Mouse (Mus musculus): ENCODE data around the gene Bmp6.
A peak's percentile ranks its signal among the peaks of the same experiment; 100 is the strongest.

Bmp6 gene

DNA sequence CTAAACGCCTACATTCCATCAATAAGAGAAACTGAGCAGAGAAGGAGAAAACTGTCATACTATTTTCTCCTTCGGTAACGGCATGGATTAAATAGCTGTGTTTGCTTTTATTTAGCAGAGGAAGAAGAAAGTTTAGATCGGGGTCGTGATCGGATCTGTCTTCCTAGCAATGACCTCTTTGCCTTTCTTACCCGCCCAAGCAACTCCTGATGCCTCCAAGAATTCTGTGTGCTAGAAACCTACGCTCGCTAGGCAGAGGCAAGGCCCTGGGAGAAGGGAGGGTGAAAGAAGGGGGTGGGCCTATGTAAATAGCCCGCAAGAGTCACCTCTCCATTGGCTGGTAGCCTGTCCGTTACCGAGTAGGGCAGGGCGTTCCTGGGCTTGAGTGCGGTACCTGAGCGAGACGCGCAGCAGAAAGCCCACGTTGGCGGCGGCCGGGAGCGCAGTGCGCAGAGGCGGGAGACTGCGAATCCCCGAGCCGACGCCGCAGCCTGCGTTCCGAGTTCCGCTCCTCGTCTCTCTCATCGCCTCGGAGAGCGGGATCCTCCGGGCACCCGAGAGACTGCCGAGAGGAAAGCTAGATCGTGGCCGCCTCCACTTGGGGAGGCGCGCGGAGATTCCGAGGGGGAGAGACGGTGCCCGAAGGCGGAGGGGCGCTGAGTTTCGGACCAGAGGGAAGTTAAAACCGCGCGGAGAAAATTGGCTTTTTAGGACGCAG lies at the start of gene Bmp6:
Gene Bmp6 (plus strand): TSS at position 395 of the 718 bp plus-strand sequence.
- peak; percentile 90 for DNase-seq

- DNase-seq: peak; percentile 11
Observed at GRCm38 (mm10) chr13:38296166-38296565, 48.7 kb upstream of the Bmp6 start.

GRCm38 (mm10) chr13:38296601-38297000 lies 48.3 kb upstream of the Bmp6 start:
- DNase-seq: no peak

DNA sequence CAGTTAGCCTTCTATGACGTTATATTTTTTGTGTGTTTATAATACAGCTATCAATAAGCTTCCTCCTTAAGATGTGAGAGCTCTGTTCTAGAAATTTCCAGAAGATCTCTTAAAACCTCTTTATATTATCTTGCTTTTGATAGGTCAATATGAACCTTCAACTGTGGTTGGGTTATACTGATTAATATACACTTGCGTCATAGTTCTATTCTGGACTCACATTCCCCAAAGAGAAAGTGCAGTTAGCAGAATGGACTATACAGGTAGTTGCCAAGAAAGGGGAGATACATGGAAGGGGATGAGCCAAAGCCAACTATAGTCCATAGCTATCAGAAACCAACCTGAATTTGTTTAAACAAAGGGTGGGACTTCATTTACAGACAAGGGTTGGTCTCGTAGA lies 33.8 kb upstream of the Bmp6 start:
- no peak for DNase-seq

DNA sequence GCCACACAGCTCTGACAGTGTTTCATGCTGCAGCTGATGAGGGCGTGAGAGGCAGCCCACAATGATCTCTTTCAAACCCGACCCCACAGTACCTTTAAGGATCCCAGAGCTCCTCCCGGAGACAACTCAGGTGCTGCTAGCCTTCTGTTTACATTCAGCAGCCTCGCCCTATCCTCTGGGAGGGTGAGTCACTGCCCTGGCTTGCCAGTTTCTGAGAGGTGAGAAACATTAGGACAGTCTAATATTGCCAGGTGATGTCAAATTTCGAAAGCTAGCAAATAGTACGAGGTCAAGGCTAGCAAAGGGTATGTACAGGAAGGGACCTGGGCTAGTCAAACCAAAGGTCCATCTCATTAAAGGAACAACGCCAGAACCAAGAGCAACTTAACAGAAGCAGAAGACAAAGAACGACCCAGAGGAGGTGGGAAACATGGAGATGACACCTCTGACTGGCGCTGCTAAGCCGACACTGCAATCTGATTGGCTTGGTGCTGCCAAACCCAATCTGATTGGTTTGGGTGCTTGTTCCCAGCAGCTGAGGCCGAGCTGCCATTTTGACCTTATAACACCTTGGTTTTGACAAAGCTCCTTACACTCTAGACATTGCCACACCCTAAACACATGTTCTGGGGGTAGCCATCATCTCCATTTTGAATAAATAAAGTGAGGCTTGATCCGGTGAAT lies 32.4 kb upstream of the Bmp6 start:
- DNase-seq: no peak

GRCm38 (mm10) chr13:38314590-38314989 lies 30.3 kb upstream of the Bmp6 start:
- no peak for DNase-seq

DNA sequence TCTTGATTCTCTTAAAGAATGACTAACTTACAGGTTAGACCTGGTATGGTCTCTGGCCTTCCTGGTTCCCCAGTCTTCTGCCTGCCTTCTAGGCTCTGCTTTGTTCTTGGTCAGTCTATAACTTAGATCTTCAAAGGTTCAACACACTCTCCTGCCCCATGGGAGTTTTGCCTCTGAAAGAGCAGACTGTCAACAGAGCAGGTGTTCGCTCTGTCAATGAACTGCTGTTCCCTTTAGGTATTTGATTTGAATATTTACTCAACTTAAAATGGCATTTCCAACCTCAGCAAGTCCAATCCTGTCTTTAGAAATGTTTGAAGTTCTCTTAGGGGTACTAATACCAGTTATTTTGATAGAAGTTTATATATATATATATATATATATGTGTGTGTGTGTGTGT lies 26.5 kb upstream of the Bmp6 start:
- no peak for DNase-seq

GRCm38 (mm10) chr13:38320354-38320753 lies 24.6 kb upstream of the Bmp6 start:
- no peak for DNase-seq

GRCm38 (mm10) chr13:38324452-38324851 lies 20.5 kb upstream of the Bmp6 start:
- DNase-seq: no peak

DNA sequence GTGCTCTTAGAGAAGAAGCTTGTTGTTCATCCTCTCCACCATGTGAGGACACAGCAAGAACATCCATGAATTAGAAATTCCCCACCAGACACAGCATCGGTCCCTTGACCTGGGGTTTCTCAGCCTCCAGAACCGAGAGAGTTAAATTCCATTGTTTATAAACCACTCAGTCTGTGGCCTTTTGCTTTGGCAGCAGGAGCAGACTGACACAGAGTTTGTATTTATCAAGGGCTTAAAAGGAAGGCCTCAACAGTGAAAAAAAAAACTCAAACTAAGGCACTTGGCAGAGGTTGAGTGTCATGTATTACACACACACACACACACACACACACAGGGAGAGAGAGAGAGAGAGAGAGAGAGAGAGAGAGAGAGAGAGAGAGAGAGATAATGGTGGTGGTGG lies 17.5 kb upstream of the Bmp6 start:
- DNase-seq: no peak

GRCm38 (mm10) chr13:38333496-38333895 lies 11.4 kb upstream of the Bmp6 start:
- DNase-seq: no peak

DNA sequence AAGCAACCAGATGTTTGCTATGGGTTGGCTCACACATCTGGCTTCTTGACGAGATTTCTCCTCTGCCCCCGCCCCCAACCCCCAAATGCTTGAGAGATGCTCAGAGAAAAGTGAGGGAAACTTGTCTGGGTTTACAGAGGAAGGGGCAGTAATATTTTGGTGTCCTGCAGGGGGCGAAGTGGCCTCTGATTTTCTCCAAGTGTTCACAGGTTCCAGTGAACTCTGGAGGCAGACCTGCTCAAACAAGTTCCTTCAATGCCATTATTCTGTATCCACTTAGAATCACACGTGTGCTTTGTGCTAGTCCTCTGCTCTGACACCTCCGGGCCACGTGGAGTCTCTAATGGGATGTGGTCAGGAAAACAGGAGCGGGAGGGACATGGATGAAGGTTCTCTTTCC lies 2.3 kb upstream of the Bmp6 start:
- peak; percentile 52 for DNase-seq

- no peak for DNase-seq
Observed at GRCm38 (mm10) chr13:38343202-38343601, 1.7 kb upstream of the Bmp6 start.

- DNase-seq: no peak
Observed at GRCm38 (mm10) chr13:38345431-38345820, 519 bp downstream of the Bmp6 start.

- no peak for DNase-seq
Observed at GRCm38 (mm10) chr13:38346096-38346915, 1.4 kb downstream of the Bmp6 start.

- peak; percentile 82 for DNase-seq
Observed at GRCm38 (mm10) chr13:38347021-38347774, 2.3 kb downstream of the Bmp6 start.

GRCm38 (mm10) chr13:38347775-38348135 lies 2.8 kb downstream of the Bmp6 start:
- no peak for DNase-seq

DNA sequence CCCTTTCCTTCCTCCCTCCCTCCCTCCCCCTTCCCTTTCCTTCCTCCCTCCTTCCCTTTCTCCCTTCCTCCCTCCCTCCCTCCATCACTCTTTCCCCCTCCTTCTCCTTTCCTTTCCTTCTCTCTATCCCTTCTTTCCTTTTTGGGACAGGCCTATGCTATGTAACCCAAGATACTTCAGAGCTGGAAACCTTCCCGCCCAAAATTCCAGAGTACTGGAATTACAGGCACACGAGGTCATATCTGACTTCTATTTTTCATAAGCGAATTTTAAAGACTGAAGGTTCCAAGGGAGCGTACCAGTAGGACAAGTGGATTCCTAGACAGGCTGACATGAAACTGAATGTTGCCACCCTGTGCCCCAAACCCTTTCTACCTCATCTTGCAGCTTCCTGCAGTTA lies 4.1 kb downstream of the Bmp6 start:
- no peak for DNase-seq

DNA sequence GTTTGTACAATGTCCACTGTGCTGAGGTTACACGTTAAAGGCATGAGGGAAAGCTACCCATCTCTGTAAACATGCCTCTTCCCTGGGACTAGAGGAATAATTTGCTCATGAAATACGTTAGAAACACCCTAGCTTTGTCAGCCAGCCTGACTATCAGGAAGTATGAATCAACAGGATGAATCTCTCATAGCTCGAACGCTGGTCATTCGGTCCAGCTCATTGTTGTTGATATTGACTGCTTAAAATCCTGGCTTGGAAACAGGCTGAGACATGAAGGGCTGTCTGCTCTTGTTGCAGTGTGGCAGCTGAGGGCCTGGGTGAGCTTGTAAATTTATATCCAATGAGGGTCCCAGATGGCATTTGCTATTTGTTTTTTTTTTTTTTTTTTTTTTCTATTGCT lies 4.9 kb downstream of the Bmp6 start:
- DNase-seq: no peak

DNA sequence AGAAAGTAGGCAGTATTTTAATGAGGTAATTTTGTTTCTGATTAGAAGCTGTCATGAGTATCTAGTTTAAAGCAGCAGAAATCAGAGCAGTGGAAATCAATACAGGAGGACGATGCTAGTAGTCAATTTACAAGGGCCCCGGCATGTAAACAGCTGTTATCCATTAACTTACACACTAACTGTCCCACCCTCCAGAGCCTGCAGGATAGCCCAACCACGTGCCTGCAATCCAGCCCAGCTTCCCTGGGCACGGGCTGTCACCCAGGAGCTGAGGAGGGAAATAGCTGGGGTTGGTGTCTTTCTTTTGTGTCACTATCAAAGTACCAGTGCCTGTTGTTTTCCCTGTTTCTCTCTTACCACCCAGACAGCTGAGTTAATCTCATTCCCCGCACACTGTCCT lies 7.1 kb downstream of the Bmp6 start:
- peak; percentile 76 for DNase-seq

DNA sequence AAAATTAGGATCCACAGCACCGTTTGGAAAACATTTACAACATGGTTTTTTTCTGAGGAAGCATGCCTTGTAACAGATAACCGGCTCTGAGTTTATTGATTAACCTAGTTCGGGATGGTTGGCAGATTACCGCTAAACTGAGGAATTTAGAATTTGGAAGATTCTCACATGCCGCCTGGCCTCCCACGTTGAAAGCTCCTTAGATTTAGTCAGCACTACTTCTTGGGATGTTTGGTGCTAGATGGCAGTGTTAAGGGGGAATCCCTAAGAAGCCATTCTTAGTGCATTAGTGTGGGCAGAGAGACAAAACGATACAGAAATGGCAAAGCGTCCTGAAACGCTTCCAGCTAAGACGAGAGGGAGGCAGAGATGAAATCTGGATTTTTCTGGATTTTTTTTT lies 8.1 kb downstream of the Bmp6 start:
- DNase-seq: peak; percentile 73

DNA sequence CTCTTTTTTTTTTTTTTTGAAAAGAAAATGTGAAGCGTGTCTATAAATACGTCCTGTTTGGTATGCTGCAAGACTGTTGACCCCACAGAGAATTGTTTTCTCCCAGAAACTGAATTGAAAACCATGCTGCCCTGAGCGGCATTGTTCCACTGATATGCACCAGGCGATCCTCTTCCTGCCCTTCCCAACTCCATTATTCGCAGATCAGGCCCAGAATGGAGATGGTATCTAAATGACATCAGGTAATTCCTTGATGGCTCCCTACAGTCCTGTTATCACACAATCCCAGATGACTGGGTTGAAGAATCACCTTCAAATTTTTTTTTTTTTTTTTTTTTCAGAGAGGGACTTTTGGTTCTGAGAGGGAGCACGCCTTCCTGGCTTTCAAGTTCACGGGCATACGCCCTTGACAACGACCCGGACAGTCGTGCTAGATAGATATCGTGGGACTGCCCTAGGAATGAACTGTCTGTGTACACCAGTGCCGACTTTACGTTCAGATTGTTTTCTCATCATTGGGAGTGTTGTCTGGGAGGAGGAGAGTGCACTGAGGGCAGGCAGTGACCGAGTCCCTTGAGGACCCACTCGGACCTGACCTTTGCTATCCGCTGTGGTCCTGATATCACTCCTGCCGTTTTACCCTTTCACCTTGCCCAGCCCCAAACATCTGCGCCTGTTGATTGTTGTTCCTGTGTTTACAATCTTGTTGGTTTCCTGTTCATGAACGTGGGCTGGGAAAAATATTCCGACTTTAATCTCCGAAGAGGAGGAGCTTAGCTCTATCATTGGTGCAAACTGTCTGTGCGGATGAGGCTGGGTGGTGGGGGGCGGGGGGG lies 8.7 kb downstream of the Bmp6 start:
- peak; percentile 32 for DNase-seq

All from kidney, adult 11 months (tissue).